Mouse (Mus musculus): Measurements from ENCODE around the gene Rnf17.

The Rnf17 gene

DNA sequence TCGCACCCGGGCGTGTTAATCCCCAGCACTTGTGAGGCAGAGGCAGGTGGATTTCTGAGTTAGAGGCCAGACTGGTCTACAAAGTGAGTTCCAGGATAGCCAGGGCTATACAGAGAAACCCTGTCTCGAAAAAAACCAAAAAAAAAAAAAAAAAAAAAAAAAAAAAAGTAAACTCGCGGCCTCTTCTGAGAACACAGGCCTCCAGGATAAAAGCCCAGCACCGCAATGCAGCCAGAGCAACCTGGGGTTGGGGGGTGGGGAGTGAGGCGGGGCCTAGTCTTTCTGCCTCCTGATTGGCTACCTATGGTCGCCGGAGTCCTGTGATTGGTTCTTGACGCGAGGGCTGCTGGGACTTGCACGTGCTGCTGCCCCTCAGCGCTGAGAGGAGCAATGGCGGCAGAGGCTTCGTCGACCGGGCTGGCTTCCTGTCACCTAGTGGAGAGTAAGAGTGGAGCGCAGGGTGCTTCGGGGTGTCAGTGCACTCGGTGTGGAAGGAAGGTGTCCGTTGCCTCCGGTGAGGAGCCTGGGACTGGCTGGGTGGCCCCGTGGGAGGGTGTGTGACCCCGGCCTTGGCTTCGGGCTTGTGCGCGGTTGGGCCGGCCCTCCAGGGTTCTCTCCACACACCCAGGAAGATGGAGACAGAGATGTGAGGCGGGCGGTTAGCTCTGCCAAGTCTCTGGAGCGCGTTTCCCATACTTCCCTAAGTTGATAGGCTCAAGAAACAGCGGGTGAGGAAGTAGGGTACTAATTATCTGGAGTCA, at the start of gene Rnf17:
Gene Rnf17 (plus strand): TSS at position 271 of the 761 bp plus-strand sequence.
- DNase-seq (ENCODE audit: low read depth in 2 of 2, low spot score in 2 of 2): no peak

DNA sequence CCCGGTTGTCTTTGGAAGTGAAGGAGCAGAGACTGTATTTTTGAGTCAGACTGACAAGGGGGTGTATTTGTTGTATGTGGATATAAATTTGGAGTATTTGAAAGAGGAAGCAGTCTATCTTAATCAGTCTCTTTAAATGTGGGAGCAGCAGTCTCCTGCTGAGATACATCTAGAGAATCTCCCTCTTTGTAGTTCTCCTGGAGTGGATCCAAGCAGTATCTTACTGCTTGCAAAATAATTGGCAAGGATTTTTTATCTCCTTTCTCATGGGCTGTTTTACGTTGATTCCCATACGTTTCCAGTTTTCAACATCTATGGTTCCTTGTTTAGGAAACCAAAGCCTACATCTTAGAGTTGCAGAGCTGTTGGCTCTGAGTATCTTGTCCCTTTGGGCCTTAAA, 47.6 kb upstream of the Rnf17 start:
- DNase-seq (ENCODE audit: low read depth in 2 of 2, low spot score in 2 of 2): no peak

DNA sequence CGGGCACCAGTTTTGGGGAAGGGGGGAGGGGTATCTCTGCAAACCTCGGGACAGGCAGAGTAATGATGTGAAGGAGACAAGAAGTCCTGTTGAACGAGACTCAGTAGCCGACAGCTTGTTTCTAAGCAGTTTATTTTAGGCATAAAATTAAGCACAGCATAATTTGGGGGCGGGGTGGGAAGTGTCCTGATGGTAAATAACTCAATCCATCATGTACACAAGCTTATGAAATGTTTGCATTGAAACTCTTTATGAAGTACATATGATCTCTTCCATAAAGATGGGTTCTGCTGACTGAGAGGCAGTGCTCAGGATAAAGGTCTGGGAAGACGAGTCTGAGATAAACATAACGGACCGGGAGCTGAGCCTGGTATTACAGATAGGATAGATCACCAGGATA, 47.0 kb upstream of the Rnf17 start:
- DNase-seq (ENCODE audit: low read depth in 2 of 2, low spot score in 2 of 2): no peak

DNA sequence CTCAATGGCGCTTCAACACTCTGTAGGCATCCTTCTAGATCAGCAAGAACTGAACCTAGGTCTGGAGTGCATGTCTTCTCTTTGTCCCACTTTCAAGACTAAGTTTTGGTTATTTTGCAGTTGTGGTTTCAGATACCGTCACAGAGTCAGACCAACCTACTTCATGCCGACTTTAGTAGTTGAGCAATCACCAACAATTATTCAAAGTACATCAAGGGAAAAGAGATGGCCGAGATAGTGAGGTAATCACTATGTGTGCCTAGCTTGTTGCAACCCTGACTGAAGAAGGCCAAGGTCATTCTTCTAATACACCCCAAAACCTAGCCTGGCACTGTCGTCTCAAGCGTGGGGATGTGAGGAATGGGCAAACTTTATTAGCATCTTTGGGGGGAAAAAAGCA, 46.2 kb upstream of the Rnf17 start:
- DNase-seq (ENCODE audit: low read depth in 2 of 2, low spot score in 2 of 2): no peak

DNA sequence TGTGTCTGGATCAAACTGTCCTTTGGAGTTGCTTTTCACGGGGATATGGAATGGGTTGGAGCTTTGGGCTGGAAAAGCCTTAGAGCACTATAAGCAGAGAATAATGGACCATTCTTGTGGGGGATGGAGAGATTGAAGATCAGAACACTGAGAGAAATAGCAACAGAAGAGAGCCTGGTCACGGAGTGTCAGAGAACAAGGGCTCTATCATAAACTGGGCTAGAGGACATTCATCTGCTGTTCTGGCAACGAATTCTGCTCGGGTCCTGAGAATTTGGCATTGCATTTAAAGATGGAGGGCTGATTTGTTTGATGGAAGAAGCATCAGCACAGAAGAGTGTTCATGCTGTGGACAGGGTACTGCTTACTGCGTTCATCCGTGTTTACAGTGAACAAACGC, 44.0 kb upstream of the Rnf17 start:
- DNase-seq (ENCODE audit: low read depth in 2 of 2, low spot score in 2 of 2): no peak

DNA sequence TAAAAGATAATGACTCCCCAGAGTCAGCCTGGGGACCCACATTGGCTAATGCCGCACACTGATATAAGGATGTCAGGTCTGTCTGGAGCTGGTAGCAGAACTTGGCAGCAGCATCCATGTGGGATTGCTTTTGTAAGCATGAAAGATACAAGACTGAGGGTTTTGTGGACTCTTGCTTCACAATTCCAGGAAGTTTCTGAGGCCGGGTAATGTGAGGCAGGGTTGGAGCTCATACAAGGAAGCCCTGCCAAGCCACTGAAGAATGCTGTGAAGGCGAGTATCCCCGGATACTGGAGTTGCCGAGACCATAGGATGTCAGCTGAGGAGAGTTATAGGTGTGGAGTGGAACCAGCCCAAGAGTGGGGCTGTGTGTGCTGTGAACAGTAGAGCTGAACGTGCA, 43.2 kb upstream of the Rnf17 start:
- no peak for DNase-seq (ENCODE audit: low read depth in 2 of 2, low spot score in 2 of 2)

DNA sequence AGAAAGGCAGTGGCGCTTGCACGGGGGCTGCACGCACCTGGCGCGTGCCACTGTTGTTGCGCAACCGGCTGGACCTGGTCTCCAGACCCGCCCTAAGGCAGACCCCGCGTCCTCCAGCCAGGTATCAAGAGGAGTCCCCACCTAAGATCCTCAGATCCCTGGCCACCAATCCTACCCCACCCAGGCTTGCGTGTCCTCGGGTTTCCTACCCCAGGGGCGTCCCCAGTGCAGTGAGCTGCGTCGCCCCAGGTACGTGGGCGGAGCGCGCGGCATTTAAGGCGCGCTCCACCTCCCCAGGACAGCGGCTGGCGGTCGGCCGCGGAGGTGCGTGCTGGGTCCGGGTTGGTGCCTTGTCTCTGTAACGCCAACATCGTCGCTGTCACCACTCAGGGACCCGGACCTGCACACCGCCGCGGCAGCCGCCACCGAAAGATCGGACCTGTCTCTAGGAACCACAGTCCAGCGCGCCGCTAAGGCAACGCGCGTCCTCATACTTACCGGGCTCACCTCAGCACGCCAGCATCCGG, 37.6 kb upstream of the Rnf17 start, which contains the start of gene Atp12a:
Gene Atp12a (plus strand): TSS at position 358 of the 527 bp plus-strand sequence.
- DNase-seq (ENCODE audit: low read depth in 2 of 2, low spot score in 2 of 2): no peak

DNA sequence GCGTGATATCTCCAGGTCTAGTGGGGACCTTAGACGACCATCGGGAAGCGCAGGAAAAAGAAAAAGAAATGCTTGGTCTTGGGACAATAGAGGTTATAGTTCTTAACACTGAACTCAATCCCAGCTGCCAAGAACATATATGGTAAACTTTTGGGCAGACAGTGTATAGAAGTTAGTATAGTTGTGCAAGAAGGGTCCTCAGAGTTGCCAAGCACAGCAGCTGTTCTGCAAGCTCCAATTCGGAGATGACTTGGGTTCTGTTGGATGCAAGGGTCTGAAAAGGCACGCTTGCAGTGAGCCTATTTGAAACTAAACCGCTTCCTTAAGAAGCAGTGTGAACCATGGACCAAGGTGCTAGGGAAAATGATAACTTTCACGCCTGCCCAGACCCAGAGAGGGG, 37.1 kb upstream of the Rnf17 start:
- no peak for DNase-seq (ENCODE audit: low read depth in 2 of 2, low spot score in 2 of 2)

DNA sequence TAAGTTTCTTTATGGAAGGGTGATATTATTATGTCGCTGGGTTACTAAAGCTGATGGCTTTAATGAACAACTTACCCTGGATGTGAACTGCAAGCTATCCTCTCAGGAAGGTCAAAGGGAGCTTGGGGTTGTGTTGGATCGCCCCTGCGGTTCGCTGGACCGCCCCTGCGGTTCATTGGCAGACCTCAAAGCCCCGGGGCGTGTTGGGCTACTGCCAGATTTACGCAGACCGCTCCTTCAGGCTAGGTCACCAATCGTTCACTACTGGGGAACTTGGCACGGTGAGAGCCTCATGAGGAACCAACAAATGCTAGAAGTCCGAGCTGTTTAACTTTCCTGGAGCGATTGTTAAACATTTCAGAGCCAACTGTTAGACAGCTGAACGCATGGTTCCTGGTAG, 35.7 kb upstream of the Rnf17 start:
- DNase-seq (ENCODE audit: low read depth in 2 of 2, low spot score in 2 of 2): no peak

DNA sequence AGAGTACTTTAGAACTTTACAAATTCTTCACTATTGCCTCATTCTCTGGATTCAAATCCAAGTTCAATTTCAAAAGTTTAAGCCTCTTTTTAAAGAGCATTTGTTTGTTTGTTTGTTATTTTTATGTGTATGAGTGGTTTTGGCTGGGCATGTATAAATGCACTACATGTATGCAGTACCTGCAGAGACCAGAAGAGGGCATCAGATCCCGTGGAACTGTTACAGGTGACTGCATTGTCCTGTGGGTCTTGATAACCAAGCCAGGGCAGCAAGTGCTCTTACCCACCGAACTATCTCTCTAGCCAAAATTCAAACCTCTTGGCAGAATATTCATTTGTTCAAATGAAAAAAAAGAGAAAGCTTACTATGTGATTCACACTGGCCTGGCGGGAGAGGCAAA, 33.5 kb upstream of the Rnf17 start:
- DNase-seq (ENCODE audit: low read depth in 2 of 2, low spot score in 2 of 2): peak in 1 of 2 experiments; percentile 5

DNA sequence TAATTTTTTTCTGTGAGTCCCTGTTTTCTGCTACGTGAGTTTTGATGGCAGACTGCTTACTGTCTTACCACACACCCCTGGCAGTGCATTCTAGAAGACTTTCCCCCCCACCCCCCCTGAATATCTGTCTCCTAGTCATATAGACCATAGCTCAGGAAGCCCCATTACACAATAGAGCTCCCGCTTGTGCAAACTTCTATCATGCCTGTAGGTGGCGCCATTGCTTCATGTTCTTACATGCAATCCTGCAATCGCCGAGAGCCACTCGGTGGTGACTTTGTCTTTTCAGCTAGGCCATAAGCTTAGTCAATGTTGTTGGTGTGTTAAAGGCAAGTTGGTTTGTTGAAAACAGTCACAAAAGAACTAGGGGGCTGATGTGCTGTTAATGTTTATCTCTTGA, 26.6 kb upstream of the Rnf17 start:
- peak; percentile 45 to 54 for DNase-seq (ENCODE audit: low read depth in 2 of 2, low spot score in 2 of 2)

DNA sequence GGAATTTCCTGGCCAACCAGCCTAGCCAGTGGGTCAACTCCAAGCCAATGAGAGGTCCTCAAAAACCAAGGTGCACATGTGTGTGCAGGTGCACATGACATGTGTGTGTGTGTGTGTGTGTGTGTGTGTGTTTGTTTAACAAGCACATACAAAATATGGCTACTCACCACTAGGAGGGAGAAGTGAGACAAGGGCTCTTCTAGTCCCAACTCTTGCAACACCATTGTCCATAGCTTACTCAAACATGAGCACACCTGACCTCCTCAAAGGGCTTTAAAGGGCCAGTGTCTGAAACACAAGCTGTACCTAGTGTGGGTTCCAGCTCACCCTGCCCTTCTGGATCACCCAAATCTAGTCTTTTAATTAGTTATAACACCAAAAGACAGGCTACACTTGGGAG, 24.6 kb upstream of the Rnf17 start:
- no peak for DNase-seq (ENCODE audit: low read depth in 2 of 2, low spot score in 2 of 2)

DNA sequence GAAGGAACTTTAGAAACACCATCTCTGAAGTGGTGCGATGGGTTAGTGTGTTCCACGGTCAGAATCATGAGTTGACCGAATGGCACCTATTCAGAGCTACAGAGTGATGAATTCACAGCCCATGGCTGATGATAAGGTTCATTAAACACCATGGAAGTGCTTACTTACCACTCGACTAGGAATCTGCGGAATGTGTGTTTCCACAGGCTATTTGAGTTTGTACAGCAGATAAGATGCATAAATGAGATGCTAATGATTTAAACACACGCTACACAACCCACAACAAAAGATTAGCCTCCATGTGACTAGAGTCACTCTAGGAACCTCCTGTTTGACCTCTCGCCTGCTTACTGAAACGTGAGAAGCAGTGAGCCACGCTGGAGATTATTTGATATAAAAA, 23.0 kb upstream of the Rnf17 start:
- DNase-seq (ENCODE audit: low read depth in 2 of 2, low spot score in 2 of 2): no peak

DNA sequence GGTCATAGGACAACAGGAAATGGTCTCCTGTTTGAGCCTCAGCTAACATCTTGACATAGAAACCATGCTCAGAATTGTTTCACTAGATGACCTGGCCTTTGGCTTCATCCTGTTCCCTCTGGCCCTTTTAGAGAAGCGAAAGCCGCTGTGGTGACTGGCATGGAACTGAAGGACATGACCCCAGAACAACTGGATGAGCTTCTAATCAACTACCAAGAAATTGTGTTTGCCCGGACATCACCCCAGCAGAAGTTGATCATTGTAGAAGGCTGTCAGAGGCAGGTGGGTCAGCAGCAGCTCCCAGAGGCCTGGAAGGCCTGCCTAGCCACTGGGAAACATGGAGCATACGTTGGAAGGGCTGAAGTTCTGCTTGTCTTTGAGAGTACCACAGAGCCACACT, 20.0 kb upstream of the Rnf17 start:
- DNase-seq (ENCODE audit: low read depth in 2 of 2, low spot score in 2 of 2): no peak

DNA sequence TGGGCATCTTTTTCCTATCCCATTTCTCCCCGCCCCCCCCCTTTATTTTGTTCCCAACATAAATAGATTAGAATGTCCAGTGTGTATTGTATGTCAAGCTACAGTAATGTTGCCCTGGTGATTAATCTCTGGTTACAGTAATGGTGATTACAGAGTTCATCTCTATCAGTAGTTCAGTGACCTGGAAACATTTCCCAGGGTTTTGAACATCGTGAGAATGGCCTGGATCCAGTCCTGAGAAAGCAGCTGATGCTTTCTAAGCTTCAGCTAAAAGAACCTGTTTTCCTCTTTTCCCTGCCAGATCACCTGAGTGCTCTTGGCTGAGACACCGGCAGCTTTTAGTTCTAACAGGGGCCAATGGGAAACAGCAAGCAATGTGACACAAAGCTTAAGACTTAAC, 12.1 kb upstream of the Rnf17 start:
- DNase-seq (ENCODE audit: low read depth in 2 of 2, low spot score in 2 of 2): no peak

DNA sequence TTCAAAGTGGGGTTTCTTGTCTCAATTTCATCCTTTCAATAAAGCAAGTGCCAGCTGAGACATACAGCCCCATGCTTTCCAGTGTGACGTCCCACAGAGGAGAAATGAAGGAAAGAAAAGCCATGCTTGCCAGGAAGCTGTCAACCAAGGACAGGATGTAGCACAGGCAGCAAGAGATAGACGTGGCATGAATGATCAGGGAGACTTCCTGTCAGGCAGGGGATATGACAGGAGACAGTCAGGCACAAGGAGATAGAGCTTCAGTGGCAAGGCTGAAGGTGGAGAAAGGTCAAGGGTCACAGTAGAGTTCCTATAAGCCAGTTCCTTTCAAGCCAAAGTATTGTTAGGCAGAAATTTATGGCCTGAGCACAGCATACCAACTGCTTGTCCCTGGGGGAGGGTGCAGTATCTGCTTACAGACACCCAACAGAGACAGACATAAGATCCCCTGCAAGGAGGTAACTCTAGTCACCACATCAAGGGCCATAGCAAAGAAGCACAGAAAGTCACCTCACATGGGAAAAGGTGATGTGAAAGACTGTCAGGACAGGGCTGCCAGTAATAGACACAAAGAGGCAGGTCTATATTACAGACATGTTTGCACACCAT, 8.6 kb upstream of the Rnf17 start:
- no peak for DNase-seq (ENCODE audit: low read depth in 2 of 2, low spot score in 2 of 2)

DNA sequence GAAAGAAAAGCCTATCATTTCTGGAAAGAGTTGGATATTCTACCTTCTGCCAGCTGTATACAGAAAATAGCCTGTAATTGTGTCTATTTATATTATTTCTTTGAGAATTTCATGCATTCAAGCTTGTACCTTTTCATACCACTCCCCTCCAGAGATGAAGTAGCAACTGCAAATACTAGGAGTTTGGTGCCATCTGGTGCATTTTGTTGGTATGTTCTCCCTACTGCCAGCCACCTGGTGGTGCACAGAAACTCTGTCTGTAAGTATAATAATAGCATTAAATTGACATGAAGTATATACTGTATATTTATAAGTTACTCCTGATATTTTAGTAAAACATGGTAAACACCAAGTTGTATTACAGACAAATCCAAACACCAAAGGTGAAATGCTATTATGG, 4.4 kb upstream of the Rnf17 start:
- no peak for DNase-seq (ENCODE audit: low read depth in 2 of 2, low spot score in 2 of 2)

DNA sequence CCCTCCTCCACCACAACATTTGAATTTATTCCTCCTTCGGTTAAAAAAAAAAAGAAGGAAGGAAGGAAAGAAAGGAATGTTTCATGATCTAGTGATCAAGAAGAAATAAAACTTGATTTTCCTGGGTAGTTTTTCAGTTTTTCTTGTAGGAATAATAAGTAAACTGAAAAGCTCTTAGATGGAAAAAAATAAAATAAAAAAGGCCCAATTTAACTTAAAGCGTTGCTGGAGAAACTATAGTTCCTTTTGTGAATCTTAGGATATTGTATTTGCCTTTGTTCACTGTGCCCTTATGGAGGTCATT, 643 bp downstream of the Rnf17 start:
- no peak for DNase-seq (ENCODE audit: low read depth in 2 of 2, low spot score in 2 of 2)

DNA sequence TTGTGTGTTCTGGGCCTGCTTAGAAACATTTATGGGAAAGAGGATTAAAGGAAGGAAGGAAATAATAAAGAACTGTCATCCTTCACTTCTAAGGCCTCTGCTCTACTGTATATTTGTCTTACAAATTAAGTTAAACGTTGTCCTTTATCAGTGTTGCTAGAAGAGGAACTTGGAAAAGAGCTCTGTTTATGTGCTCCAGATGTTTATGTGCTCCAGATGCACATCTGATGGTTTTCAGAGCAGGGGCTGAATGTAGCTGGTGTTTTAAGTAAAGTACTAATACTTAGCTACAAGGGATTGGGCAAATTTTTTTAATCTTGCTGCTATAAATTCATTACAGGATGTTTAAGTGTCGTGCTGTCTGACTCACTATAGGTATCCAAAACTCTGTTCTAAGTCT, 59.7 kb downstream of the Rnf17 start:
- DNase-seq (ENCODE audit: low read depth in 2 of 2, low spot score in 2 of 2): no peak

DNA sequence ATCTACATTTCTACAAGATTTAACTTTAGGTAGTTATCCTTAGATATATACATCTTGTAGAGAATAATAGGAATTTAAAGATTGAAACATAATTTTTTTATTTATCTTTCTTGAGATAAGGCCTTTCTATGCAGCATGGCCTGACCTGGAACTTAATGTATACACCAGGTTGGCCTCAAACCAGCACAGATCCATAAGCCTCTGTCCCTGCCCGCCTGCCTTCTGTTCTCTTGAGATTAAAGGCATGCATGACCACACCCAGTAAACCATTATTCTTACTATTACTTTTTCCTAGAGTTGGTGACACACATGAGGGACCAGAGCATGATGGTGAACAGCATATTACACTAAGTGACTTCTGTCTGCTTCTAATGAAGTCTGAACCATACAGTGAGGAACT, 60.3 kb downstream of the Rnf17 start:
- DNase-seq (ENCODE audit: low read depth in 2 of 2, low spot score in 2 of 2): no peak

DNA sequence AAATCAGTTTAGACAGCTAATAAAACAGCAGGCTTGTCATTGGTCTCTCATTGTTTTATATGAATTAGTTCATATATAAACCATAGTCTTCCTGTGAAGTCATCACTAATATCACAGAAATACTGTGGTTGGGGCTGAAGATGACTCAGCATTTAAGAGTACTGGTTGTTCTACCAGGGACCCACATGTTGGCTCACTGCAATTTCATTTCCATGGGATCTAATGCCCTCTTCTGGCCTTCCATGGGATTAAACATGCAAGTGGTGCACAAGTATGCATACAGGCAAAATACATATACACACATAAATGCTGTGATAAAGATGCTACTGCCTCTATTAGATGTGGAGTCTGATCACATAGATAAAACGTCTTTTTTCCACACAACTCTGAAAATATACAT, 65.8 kb downstream of the Rnf17 start:
- no peak for DNase-seq (ENCODE audit: low read depth in 2 of 2, low spot score in 2 of 2)

DNA sequence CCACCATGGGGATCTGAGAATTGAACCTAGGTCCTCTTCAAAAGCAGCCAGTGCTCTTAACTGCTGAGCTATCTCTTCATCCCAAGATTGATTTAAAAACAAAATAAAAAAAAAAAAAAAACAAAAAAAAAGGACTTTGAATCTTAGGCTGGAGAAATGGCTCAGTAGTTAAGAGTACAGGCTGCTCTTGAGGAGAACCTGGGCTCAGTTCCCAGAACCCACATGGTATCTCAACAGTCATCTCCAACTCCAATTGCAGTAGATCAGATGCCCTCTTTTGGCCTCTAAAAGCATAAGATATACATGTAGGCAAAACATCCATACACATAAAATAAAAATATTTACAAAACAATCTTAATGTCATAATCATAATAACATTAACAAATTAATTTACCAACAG, 87.4 kb downstream of the Rnf17 start:
- DNase-seq (ENCODE audit: low read depth in 2 of 2, low spot score in 2 of 2): no peak

DNA sequence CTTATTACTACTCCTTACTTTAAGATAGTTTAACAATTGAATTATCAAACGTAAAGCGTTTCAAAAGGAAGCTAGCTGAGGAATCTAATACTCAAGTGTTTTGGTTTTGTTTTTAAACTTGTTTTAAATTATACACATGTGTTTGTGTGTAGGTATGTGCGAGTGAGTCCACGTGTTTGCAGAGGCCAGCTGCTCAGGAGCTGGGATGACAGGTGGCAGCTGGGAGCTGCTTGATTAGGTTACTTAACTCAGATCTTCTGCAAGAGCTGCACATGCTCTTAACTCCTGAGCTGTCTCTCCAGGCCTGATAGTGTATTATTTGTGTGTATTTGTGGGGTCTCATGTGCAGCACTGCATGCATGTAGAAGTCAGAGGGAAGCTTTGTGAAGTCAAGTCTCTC, 100.0 kb downstream of the Rnf17 start:
- no peak for DNase-seq (ENCODE audit: low read depth in 2 of 2, low spot score in 2 of 2)

Data from CD8-positive naive resting alpha-beta T cell, adult 2 months (primary cell).